Mouse (Mus musculus) stomach, postnatal 0 days (tissue): ENCODE data around the gene Gm44965. TPM values are rescaled to one million over a fixed set of nuclear protein-coding genes. Genes with fewer than 3 reads are reported as not detected.

Experiments
- ATAC-seq: fragments of 200-750 bp; cut with Nextera tagmentation; 2 replicates; pipeline ENCODE4 v1.8.0; 2017; ENCODE audit not compliant: low FRiP score, low TSS enrichment
- DNase-seq: peaks from one replicate; pipeline ENCODE4 v3.0.0-alpha.2; 2016; ENCODE audit warnings: low spot score
- H3K27ac ChIP-seq: fragments of 300-500 bp; sonication (generic); replicated peaks from 2 replicates; pipeline ENCODE4 v1.5.1; 2014; ENCODE audit warnings: mild to moderate bottlenecking, control low read depth
- H3K27me3 ChIP-seq: fragments of 300-500 bp; sonication (generic); 2 replicates; pipeline ENCODE4 v1.6.1; 2014; ENCODE audit warnings: low read length; ENCODE audit not compliant: control insufficient read depth, insufficient read depth
- H3K36me3 ChIP-seq: fragments of 300-500 bp; sonication (generic); 2 replicates; pipeline ENCODE4 v1.6.1; 2014; ENCODE audit warnings: low read length, mixed read lengths; ENCODE audit not compliant: control insufficient read depth, insufficient read depth
- H3K4me1 ChIP-seq: fragments of 300-500 bp; sonication (generic); replicated peaks from 2 replicates; pipeline ENCODE4 v1.6.1; 2014; ENCODE audit warnings: antibody characterized with exemption; ENCODE audit not compliant: control insufficient read depth, insufficient read depth
- H3K4me2 ChIP-seq: fragments of 300-500 bp; sonication (generic); replicated peaks from 2 replicates; pipeline ENCODE4 v1.6.1; 2014; ENCODE audit warnings: low read depth, mild to moderate bottlenecking, control low read depth, moderate library complexity
- H3K4me3 ChIP-seq: fragments of 300-500 bp; sonication (generic); 2 replicates; pipeline ENCODE4 v1.5.1; 2014; ENCODE audit warnings: low read depth, low read length, control low read depth
- H3K9ac ChIP-seq: fragments of 300-500 bp; sonication (generic); 2 replicates; pipeline ENCODE4 v1.6.1; 2014; ENCODE audit warnings: mild to moderate bottlenecking, low read length, control low read depth, mixed read lengths
- H3K9me3 ChIP-seq: fragments of 300-500 bp; sonication (generic); 2 replicates; pipeline ENCODE4 v1.6.1; 2016; ENCODE audit warnings: low read length; ENCODE audit not compliant: control insufficient read depth
- CTCF ChIP-seq: IDR thresholded peaks from 2 replicates; pipeline ENCODE4 v1.5.1; 2016; ENCODE audit warnings: antibody characterized with exemption, low read depth, mild to moderate bottlenecking, moderate library complexity
- EP300 ChIP-seq: optimal IDR thresholded peaks from 2 replicates; pipeline ENCODE3; 2016; ENCODE audit warnings: antibody characterized with exemption
- WGBS: fragments of 180-500 bp; shearing (Covaris S2); extraction: QIAGEN DNeasy Blood & Tissue Kit; methylation state at CpG from one replicate; pipeline ENCODE4 v1.1.7; 2014; 5-methylcytosine and 5-hydroxymethylcytosine counted together
- polyA plus RNA-seq: library from polyadenylated mRNA; unstranded; fragments of >200 nt; fragmentation: Nextera tagmentation; extraction: Ambion mirVana; gene quantifications from 2 replicates; pipeline ENCODE4 v1.2.1, GENCODE M21; 2015

Gm44965 gene
- polyA plus RNA-seq, 1 experiment from 2014 or later = not detected

GRCm38 (mm10) chr6:48589194-48589750 lies 4.5 kb upstream of the Gm44965 start, which contains the start of gene Gm45021:
Gene Gm45021 (plus strand): TSS chr6:48589610.
- 29% methylated on average over 6 of the region's 6 CpGs for WGBS
- Histone ChIP-seq H3K27me3 (no peaks in the 10 kb centered on the region), H3K4me3 (no peak within 1 kb of the TSS), H3K9me3 (no peaks in the 10 kb centered on the region), H3K36me3 (no peaks in the 10 kb centered on the region), H3K4me2 (no peak within 1 kb of the TSS), H3K27ac (peak within 1 kb of the TSS; percentile 82), H3K4me1 (0 out of 2 replicates have a peak, but pooled peaks cover 3% of the 10 kb centered on the region), H3K9ac (no peak within 1 kb of the TSS)
- no peak for DNase-seq
- no peak for TF ChIP-seq EP300
- no peak for TF ChIP-seq CTCF
- ATAC-seq = no peak

GRCm38 (mm10) chr6:48591221-48591845 lies 2.4 kb upstream of the Gm44965 start:
- H3K9me3 ChIP-seq = no peaks in the 10 kb centered on the region
- no peak overlapping the region for H3K4me2 ChIP-seq
- no peak overlapping the region for H3K9ac ChIP-seq
- H3K27ac ChIP-seq = no peak overlapping the region
- WGBS = 85% methylated on average over 3 of the region's 3 CpGs
- no peak for TF ChIP-seq EP300
- TF ChIP-seq CTCF = no peak
- no peak for ATAC-seq
- peaks cover 3% of the 10 kb centered on the region for H3K36me3 ChIP-seq
- H3K27me3 ChIP-seq = no peaks in the 10 kb centered on the region
- H3K4me3 ChIP-seq = no peak overlapping the region
- DNase-seq = no peak
- H3K4me1 ChIP-seq = peaks cover 11% of the 10 kb centered on the region; the same call in 1 of the 2 replicates

GRCm38 (mm10) chr6:48591871-48592270 lies 1.9 kb upstream of the Gm44965 start:
- Histone ChIP-seq H3K4me2 (no peak overlapping the region), H3K36me3 (peaks cover 9% of the 10 kb centered on the region), H3K27me3 (no peaks in the 10 kb centered on the region), H3K9ac (no peak overlapping the region), H3K4me3 (no peak overlapping the region), H3K27ac (no peak overlapping the region), H3K9me3 (no peaks in the 10 kb centered on the region), H3K4me1 (peaks cover 11% of the 10 kb centered on the region; the same call in 1 of the 2 replicates)
- 81% methylated on average over 6 of the region's 6 CpGs for WGBS
- no peak for DNase-seq
- TF ChIP-seq CTCF (no peak), EP300 (no peak)
- ATAC-seq = no peak

GRCm38 (mm10) chr6:48594043-48594738 lies 450 bp downstream of the Gm44965 start:
- peak overlapping the region; percentile 86 for H3K4me2 ChIP-seq

GRCm38 (mm10) chr6:48595278-48595677 lies 1.5 kb downstream of the Gm44965 start:
- Histone ChIP-seq H3K27ac (peak overlapping the region; percentile 91; the same call in 1 of the 2 replicates), H3K27me3 (no peaks in the 10 kb centered on the region), H3K4me2 (peak overlapping the region; percentile 86), H3K4me1 (peaks cover 8% of the 10 kb centered on the region; the same call in 1 of the 2 replicates), H3K4me3 (no peak overlapping the region), H3K9ac (no peak overlapping the region), H3K9me3 (no peaks in the 10 kb centered on the region), H3K36me3 (peaks cover 19% of the 10 kb centered on the region)
- ATAC-seq (no peak), DNase-seq (no peak)
- 42% methylated on average over 1 of the region's 1 CpGs for WGBS
- TF ChIP-seq CTCF = no peak
- TF ChIP-seq EP300 = no peak

More at GRCm38 (mm10) chr6:48594043-48594738, 450 bp downstream of the Gm44965 start:
- Histone ChIP-seq H3K4me3 (peak overlapping the region; percentile 73), H3K4me1 (peaks cover 8% of the 10 kb centered on the region; the same call in 1 of the 2 replicates), H3K36me3 (peaks cover 19% of the 10 kb centered on the region), H3K27ac (peak overlapping the region; percentile 91), H3K9ac (peak overlapping the region; percentile 92), H3K27me3 (no peaks in the 10 kb centered on the region), H3K9me3 (no peaks in the 10 kb centered on the region)
- ATAC-seq (peak; percentile 68), DNase-seq (no peak)
- 2% methylated on average over 41 of the region's 41 CpGs for WGBS
- no peak for TF ChIP-seq CTCF
